Mouse (Mus musculus): ENCODE data around the gene Mab21l2. TPM values are rescaled to one million over a fixed set of nuclear protein-coding genes. Genes with fewer than 3 reads are reported as not detected.

The Mab21l2 gene
- polyA plus RNA-seq, 1 experiment = 0.04 TPM

DNA sequence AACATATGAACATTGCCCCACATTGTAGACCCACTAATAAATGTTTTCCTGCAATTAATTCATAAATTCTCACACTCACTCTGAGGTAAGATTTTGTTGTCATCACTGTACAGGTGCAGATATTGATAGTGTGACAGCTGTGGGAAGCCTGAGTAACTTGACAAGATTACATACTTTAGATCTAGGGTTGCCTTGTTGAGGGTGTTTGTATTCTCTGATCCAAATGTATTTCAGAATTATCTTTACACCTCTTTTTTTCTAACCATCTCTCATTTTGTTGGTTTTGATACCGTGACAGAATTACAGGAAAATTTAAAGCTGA is 12.6 kb upstream of the Mab21l2 start:
- TF ChIP-seq CEBPB (IDR thresholded peaks at IDR 0.05; ENCODE audit: low read depth) = no peak
- TF ChIP-seq USF1 (IDR thresholded peaks at IDR 0.05; ENCODE audit: low read depth) = no peak
- no peak for TF ChIP-seq MYOD1 (IDR thresholded peaks at IDR 0.05; ENCODE audit: control insufficient read depth, insufficient read length, low read depth)
- Histone ChIP-seq H3K27me3 (ENCODE audit: control insufficient read depth, insufficient read depth, insufficient read length) (no peaks in the 10 kb centered on the region), H3K79me3 (ENCODE audit: low read depth) (no peaks in the 10 kb centered on the region), H3K79me2 (ENCODE audit: control insufficient read depth, insufficient read depth) (no peaks in the 10 kb centered on the region), H3ac (ENCODE audit: control insufficient read depth, insufficient read length, low read depth) (no peak overlapping the region), H3K4me3 (ENCODE audit: insufficient read depth, poor library complexity, severe bottlenecking) (no peak overlapping the region), H3K36me3 (ENCODE audit: control insufficient read depth, insufficient read depth) (no peaks in the 10 kb centered on the region)

DNA sequence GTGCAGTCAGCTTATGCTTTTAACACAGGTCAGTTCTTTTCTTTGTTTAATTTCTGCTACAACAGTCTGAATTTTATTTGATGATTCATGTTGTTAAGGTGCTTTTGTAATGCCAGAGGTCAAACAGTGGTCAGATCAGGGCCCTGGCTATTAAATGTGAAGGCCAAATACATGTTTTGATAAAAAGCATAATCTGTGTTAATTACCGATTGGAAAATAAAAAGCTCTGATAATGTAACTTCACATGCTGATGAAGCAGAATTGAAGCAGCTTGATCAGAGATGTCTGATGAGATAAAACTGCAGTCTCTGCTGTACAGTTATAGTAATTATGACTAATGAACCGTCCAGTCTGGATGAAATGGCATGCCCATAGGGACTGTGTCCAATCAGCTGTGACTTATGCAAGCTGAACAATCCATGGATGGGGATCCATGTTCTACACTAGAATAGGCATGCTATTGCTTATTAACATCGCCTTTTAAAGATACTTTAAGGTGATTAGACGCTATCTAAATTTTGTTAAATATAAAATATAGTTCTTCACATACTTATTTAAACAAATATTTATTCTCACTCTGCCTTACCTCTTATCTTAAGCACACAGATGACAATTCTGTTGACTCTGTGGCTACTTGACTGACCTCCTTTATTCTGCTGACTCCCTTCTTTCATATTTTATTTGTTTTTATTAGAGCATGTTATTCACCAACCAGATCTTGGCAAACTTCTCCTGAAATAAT is 12.0 kb upstream of the Mab21l2 start:
- Histone ChIP-seq H3K79me3 (ENCODE audit: low read depth) (no peaks in the 10 kb centered on the region), H3K79me2 (ENCODE audit: control insufficient read depth, insufficient read depth) (no peaks in the 10 kb centered on the region), H3K4me3 (ENCODE audit: insufficient read depth, poor library complexity, severe bottlenecking) (no peak overlapping the region), H3K27me3 (ENCODE audit: control insufficient read depth, insufficient read depth, insufficient read length) (no peaks in the 10 kb centered on the region), H3ac (ENCODE audit: control insufficient read depth, insufficient read length, low read depth) (no peak overlapping the region), H3K36me3 (ENCODE audit: control insufficient read depth, insufficient read depth) (no peaks in the 10 kb centered on the region)
- TF ChIP-seq MYOG (IDR thresholded peaks at IDR 0.05; ENCODE audit: control insufficient read depth, extremely low read depth, insufficient read length) = no peak
- TF ChIP-seq MAX (IDR thresholded peaks at IDR 0.05) = no peak
- TF ChIP-seq CTCF (IDR thresholded peaks at IDR 0.05; ENCODE audit: control insufficient read depth, insufficient read depth, insufficient read length) = no peak
- TF ChIP-seq MYOD1 (IDR thresholded peaks at IDR 0.05; ENCODE audit: control insufficient read depth, insufficient read length, low read depth) = no peak
- no peak for TF ChIP-seq CEBPB (IDR thresholded peaks at IDR 0.05; ENCODE audit: low read depth)
- TF ChIP-seq FOSL1 (IDR thresholded peaks at IDR 0.05; ENCODE audit: insufficient read depth, low read length, poor library complexity, severe bottlenecking) = no peak
- TF ChIP-seq USF1 (IDR thresholded peaks at IDR 0.05; ENCODE audit: low read depth) = no peak

DNA sequence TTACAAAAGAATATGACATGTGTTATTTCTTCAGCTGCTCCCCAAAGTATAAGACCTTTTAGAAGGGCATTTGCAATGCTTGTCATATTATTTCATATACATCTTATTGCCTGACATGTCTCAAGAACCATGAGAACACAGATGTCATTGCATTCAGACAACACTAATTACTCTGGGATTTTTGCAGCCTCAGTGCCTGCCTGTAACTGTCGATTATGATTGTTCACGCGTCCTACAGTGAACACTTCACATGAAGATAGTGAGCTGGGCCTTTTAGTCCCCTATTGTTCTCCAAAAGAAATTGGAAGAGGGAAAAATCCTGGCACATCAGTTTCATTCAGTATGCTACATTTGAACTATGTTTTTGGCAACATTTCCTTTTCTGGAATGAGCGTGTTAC is 11.2 kb upstream of the Mab21l2 start:
- no peak overlapping the region for H3ac ChIP-seq (ENCODE audit: control insufficient read depth, insufficient read length, low read depth)
- no peaks in the 10 kb centered on the region for H3K79me2 ChIP-seq (ENCODE audit: control insufficient read depth, insufficient read depth)
- no peaks in the 10 kb centered on the region for H3K27me3 ChIP-seq (ENCODE audit: control insufficient read depth, insufficient read depth, insufficient read length)
- no peaks in the 10 kb centered on the region for H3K36me3 ChIP-seq (ENCODE audit: control insufficient read depth, insufficient read depth)
- no peak for TF ChIP-seq MYOD1 (IDR thresholded peaks at IDR 0.05; ENCODE audit: control insufficient read depth, insufficient read length, low read depth)
- TF ChIP-seq CEBPB (IDR thresholded peaks at IDR 0.05; ENCODE audit: low read depth) = no peak
- TF ChIP-seq MAX (IDR thresholded peaks at IDR 0.05) = no peak
- no peak for TF ChIP-seq CTCF (IDR thresholded peaks at IDR 0.05; ENCODE audit: control insufficient read depth, insufficient read depth, insufficient read length)
- no peak for TF ChIP-seq USF1 (IDR thresholded peaks at IDR 0.05; ENCODE audit: low read depth)
- no peak for TF ChIP-seq FOSL1 (IDR thresholded peaks at IDR 0.05; ENCODE audit: insufficient read depth, low read length, poor library complexity, severe bottlenecking)
- no peak for TF ChIP-seq MYOG (IDR thresholded peaks at IDR 0.05; ENCODE audit: control insufficient read depth, extremely low read depth, insufficient read length)
- H3K4me3 ChIP-seq (ENCODE audit: insufficient read depth, poor library complexity, severe bottlenecking) = no peak overlapping the region
- H3K79me3 ChIP-seq (ENCODE audit: low read depth) = no peaks in the 10 kb centered on the region

DNA sequence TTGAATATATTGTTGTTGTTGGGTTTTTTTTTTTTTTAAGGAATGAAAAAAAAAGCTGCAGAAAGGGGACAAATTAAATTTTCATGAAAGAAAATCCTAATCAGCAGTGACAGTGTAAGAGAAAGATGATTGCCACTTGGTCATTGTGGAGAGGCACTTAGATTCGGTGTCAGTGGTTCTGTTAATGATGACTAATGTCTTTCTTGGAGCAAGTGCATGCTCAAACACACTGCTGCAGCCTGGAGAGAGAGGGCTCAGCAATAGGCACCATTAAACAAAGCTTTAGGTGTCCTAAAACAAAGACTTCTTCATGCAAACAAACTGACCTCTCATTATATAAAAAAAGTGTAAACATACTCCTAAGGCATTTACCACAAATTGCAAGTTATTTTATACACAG is 10.5 kb upstream of the Mab21l2 start:
- Histone ChIP-seq H3K27me3 (ENCODE audit: control insufficient read depth, insufficient read depth, insufficient read length) (no peaks in the 10 kb centered on the region), H3K36me3 (ENCODE audit: control insufficient read depth, insufficient read depth) (no peaks in the 10 kb centered on the region), H3K4me3 (ENCODE audit: insufficient read depth, poor library complexity, severe bottlenecking) (no peak overlapping the region), H3ac (ENCODE audit: control insufficient read depth, insufficient read length, low read depth) (no peak overlapping the region), H3K79me2 (ENCODE audit: control insufficient read depth, insufficient read depth) (no peaks in the 10 kb centered on the region), H3K79me3 (ENCODE audit: low read depth) (no peaks in the 10 kb centered on the region)
- TF ChIP-seq USF1 (IDR thresholded peaks at IDR 0.05; ENCODE audit: low read depth) (no peak), MAX (IDR thresholded peaks at IDR 0.05) (no peak), MYOG (IDR thresholded peaks at IDR 0.05; ENCODE audit: control insufficient read depth, extremely low read depth, insufficient read length) (no peak), MYOD1 (IDR thresholded peaks at IDR 0.05; ENCODE audit: control insufficient read depth, insufficient read length, low read depth) (no peak), CTCF (IDR thresholded peaks at IDR 0.05; ENCODE audit: control insufficient read depth, insufficient read depth, insufficient read length) (no peak), FOSL1 (IDR thresholded peaks at IDR 0.05; ENCODE audit: insufficient read depth, low read length, poor library complexity, severe bottlenecking) (no peak), CEBPB (IDR thresholded peaks at IDR 0.05; ENCODE audit: low read depth) (no peak)

GRCm38 (mm10) chr3:86552170-86552569 is 3.7 kb upstream of the Mab21l2 start:
- TF ChIP-seq MYOD1 (IDR thresholded peaks at IDR 0.05; ENCODE audit: control insufficient read depth, insufficient read length, low read depth) = no peak
- no peak for TF ChIP-seq FOSL1 (IDR thresholded peaks at IDR 0.05; ENCODE audit: insufficient read depth, low read length, poor library complexity, severe bottlenecking)
- TF ChIP-seq MAX (IDR thresholded peaks at IDR 0.05) = no peak
- TF ChIP-seq MYOG (IDR thresholded peaks at IDR 0.05; ENCODE audit: control insufficient read depth, extremely low read depth, insufficient read length) = no peak
- no peak for TF ChIP-seq CTCF (IDR thresholded peaks at IDR 0.05; ENCODE audit: control insufficient read depth, insufficient read depth, insufficient read length)
- TF ChIP-seq CEBPB (IDR thresholded peaks at IDR 0.05; ENCODE audit: low read depth) = no peak
- no peak for TF ChIP-seq USF1 (IDR thresholded peaks at IDR 0.05; ENCODE audit: low read depth)
- Histone ChIP-seq H3K27me3 (ENCODE audit: control insufficient read depth, insufficient read depth, insufficient read length) (no peaks in the 10 kb centered on the region), H3K4me3 (ENCODE audit: insufficient read depth, poor library complexity, severe bottlenecking) (no peak overlapping the region), H3ac (ENCODE audit: control insufficient read depth, insufficient read length, low read depth) (no peak overlapping the region), H3K79me2 (ENCODE audit: control insufficient read depth, insufficient read depth) (no peaks in the 10 kb centered on the region), H3K36me3 (ENCODE audit: control insufficient read depth, insufficient read depth) (no peaks in the 10 kb centered on the region), H3K79me3 (ENCODE audit: low read depth) (no peaks in the 10 kb centered on the region)
